Mouse (Mus musculus): ENCODE data around the gene Fkbp5. TPM values are rescaled to one million over a fixed set of nuclear protein-coding genes. Genes with fewer than 3 reads are reported as not detected.

The Fkbp5 gene
- polyA plus RNA-seq, 1 experiment from 2014 or later, result 22.0 TPM

GRCm38 (mm10) chr17:28548550-28548949 is 31.2 kb upstream of the Fkbp5 start:
- no peaks in the 10 kb centered on the region for H3K36me3 ChIP-seq (ENCODE audit: control insufficient read depth, insufficient read depth, low read length)
- H3K27ac ChIP-seq (ENCODE audit: low read length), result no peak overlapping the region
- H3K27me3 ChIP-seq (replicated peaks; ENCODE audit: control insufficient read depth, insufficient read depth, low read length), result no peaks in the 10 kb centered on the region
- H3K9me3 ChIP-seq (ENCODE audit: control insufficient read depth, low read length), result no peaks in the 10 kb centered on the region
- 63% methylated on average over 11 of the region's 11 CpGs for WGBS
- H3K4me2 ChIP-seq (ENCODE audit: low read depth, low read length), result no peak overlapping the region
- no peak for ATAC-seq
- H3K9ac ChIP-seq (ENCODE audit: low read depth, low read length), result no peak overlapping the region
- no peaks in the 10 kb centered on the region for H3K4me1 ChIP-seq (ENCODE audit: control insufficient read depth, insufficient read depth, low read length)
- H3K4me3 ChIP-seq (ENCODE audit: low read length), result no peak overlapping the region

DNA sequence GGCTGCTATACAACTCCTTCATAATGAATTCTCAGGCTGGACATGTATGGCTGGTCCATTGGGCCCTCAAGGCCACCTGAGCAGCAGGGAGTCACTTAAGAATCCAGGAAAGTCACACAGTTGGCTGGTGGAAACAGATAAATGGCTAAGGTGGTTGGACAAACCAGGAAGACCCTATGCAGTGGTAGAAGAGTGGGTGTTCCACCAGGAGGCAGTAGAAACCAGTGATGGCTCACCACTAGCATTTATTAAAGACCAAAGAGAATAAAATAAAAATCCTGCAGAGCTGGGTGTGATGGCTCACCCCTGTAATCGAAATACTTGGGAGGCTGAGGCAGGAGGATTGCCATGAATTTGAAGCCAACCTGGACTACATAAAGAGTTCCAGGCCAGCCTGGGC is 29.6 kb upstream of the Fkbp5 start:
- ATAC-seq, result no peak
- WGBS, result 83% methylated on average over 1 of the region's 1 CpGs
- no peak overlapping the region for H3K9ac ChIP-seq (ENCODE audit: low read depth, low read length)
- no peaks in the 10 kb centered on the region for H3K4me1 ChIP-seq (ENCODE audit: control insufficient read depth, insufficient read depth, low read length)
- H3K27ac ChIP-seq (ENCODE audit: low read length), result no peak overlapping the region
- H3K4me2 ChIP-seq (ENCODE audit: low read depth, low read length), result no peak overlapping the region
- no peaks in the 10 kb centered on the region for H3K36me3 ChIP-seq (ENCODE audit: control insufficient read depth, insufficient read depth, low read length)
- H3K4me3 ChIP-seq (ENCODE audit: low read length), result no peak overlapping the region
- H3K27me3 ChIP-seq (replicated peaks; ENCODE audit: control insufficient read depth, insufficient read depth, low read length), result no peaks in the 10 kb centered on the region
- no peaks in the 10 kb centered on the region for H3K9me3 ChIP-seq (ENCODE audit: control insufficient read depth, low read length)

GRCm38 (mm10) chr17:28537881-28538280 is 20.6 kb upstream of the Fkbp5 start:
- no peaks in the 10 kb centered on the region for H3K36me3 ChIP-seq (ENCODE audit: control insufficient read depth, insufficient read depth, low read length)
- no peak overlapping the region for H3K4me2 ChIP-seq (ENCODE audit: low read depth, low read length)
- no peak overlapping the region for H3K4me3 ChIP-seq (ENCODE audit: low read length)
- H3K9ac ChIP-seq (ENCODE audit: low read depth, low read length), result no peak overlapping the region
- peaks cover 4% of the 10 kb centered on the region; the same call in 1 of the 2 replicates for H3K9me3 ChIP-seq (ENCODE audit: control insufficient read depth, low read length)
- no peaks in the 10 kb centered on the region for H3K4me1 ChIP-seq (ENCODE audit: control insufficient read depth, insufficient read depth, low read length)
- no peak for ATAC-seq
- H3K27ac ChIP-seq (ENCODE audit: low read length), result no peak overlapping the region
- H3K27me3 ChIP-seq (replicated peaks; ENCODE audit: control insufficient read depth, insufficient read depth, low read length), result no peaks in the 10 kb centered on the region
- 46% methylated on average over 12 of the region's 12 CpGs for WGBS

- no peak overlapping the region for H3K9ac ChIP-seq (ENCODE audit: low read depth, low read length)
- no peak overlapping the region for H3K4me2 ChIP-seq (ENCODE audit: low read depth, low read length)
- H3K36me3 ChIP-seq (ENCODE audit: control insufficient read depth, insufficient read depth, low read length), result no peaks in the 10 kb centered on the region
- no peak overlapping the region for H3K4me3 ChIP-seq (ENCODE audit: low read length)
- 0 out of 2 replicates have a peak, but pooled peaks cover 3% of the 10 kb centered on the region for H3K4me1 ChIP-seq (ENCODE audit: control insufficient read depth, insufficient read depth, low read length)
- no peak for ATAC-seq
- no peak overlapping the region for H3K27ac ChIP-seq (ENCODE audit: low read length)
- no peaks in the 10 kb centered on the region for H3K9me3 ChIP-seq (ENCODE audit: control insufficient read depth, low read length)
- H3K27me3 ChIP-seq (replicated peaks; ENCODE audit: control insufficient read depth, insufficient read depth, low read length), result no peaks in the 10 kb centered on the region
- 84% methylated on average over 13 of the region's 13 CpGs for WGBS
These were observed 16.0 kb upstream of the Fkbp5 start for GRCm38 (mm10) chr17:28533327-28533726.

DNA sequence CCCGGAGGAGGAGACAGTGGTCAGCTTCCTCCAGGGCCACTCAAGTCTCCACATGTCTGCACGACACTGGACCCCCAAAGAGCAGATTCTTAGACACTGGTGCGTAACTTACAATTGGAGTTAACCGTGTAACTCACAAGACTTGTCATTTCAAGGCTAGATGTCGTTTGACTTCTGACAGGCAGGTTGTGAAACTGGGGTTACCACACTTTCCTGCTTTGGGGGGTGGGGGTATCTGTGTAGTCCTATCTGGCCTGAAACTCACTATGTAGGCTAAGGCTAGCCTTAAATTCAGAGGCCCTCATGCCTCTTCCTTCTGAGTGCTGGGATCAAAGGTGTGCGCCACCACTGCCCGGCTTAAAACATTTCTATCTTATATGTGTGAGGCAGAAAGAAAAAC is 15.2 kb upstream of the Fkbp5 start:
- Histone ChIP-seq H3K4me2 (ENCODE audit: low read depth, low read length) (no peak overlapping the region), H3K36me3 (ENCODE audit: control insufficient read depth, insufficient read depth, low read length) (no peaks in the 10 kb centered on the region), H3K4me3 (ENCODE audit: low read length) (no peak overlapping the region), H3K27ac (ENCODE audit: low read length) (no peak overlapping the region), H3K9ac (ENCODE audit: low read depth, low read length) (no peak overlapping the region), H3K4me1 (ENCODE audit: control insufficient read depth, insufficient read depth, low read length) (peaks cover 6% of the 10 kb centered on the region), H3K9me3 (ENCODE audit: control insufficient read depth, low read length) (no peaks in the 10 kb centered on the region), H3K27me3 (replicated peaks; ENCODE audit: control insufficient read depth, insufficient read depth, low read length) (no peaks in the 10 kb centered on the region)
- no peak for ATAC-seq
- WGBS, result 84% methylated on average over 7 of the region's 7 CpGs

GRCm38 (mm10) chr17:28531946-28532345 is 14.6 kb upstream of the Fkbp5 start:
- no peaks in the 10 kb centered on the region for H3K9me3 ChIP-seq (ENCODE audit: control insufficient read depth, low read length)
- no peaks in the 10 kb centered on the region for H3K36me3 ChIP-seq (ENCODE audit: control insufficient read depth, insufficient read depth, low read length)
- H3K4me2 ChIP-seq (ENCODE audit: low read depth, low read length), result no peak overlapping the region
- no peak overlapping the region for H3K4me3 ChIP-seq (ENCODE audit: low read length)
- 0 out of 2 replicates have a peak, but pooled peaks have one; percentile 50 for ATAC-seq
- H3K9ac ChIP-seq (ENCODE audit: low read depth, low read length), result no peak overlapping the region
- no peak overlapping the region for H3K27ac ChIP-seq (ENCODE audit: low read length)
- H3K4me1 ChIP-seq (ENCODE audit: control insufficient read depth, insufficient read depth, low read length), result peaks cover 12% of the 10 kb centered on the region
- H3K27me3 ChIP-seq (replicated peaks; ENCODE audit: control insufficient read depth, insufficient read depth, low read length), result no peaks in the 10 kb centered on the region
- 21% methylated on average over 18 of the region's 18 CpGs for WGBS

DNA sequence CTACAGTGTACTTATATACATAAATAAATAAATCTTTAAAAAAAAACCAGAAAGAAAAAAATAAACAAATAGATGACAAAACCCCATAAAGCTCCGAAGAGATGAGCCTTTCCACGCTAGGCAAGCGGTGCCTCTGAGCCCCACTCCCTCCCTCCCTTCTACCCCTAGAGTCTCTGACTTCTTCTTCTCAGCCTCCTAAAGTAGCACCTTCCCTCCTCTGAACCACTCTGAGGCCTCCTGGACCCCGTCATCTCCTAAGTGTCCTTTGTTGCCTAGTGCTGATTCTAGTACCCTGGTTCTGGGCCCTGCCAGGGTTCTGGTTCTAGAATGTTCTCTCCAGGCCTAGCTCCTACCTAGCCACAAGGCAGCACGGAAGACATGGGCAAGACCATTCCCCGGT is 13.2 kb upstream of the Fkbp5 start, which contains the start of gene Armc12:
Gene Armc12 (plus strand): TSS at position 301 of the 400 bp plus-strand sequence.
- peaks cover 12% of the 10 kb centered on the region for H3K4me1 ChIP-seq (ENCODE audit: control insufficient read depth, insufficient read depth, low read length)
- H3K36me3 ChIP-seq (ENCODE audit: control insufficient read depth, insufficient read depth, low read length), result no peaks in the 10 kb centered on the region
- H3K4me2 ChIP-seq (ENCODE audit: low read depth, low read length), result no peak within 1 kb of the TSS
- no peak within 1 kb of the TSS for H3K27ac ChIP-seq (ENCODE audit: low read length)
- H3K4me3 ChIP-seq (ENCODE audit: low read length), result no peak within 1 kb of the TSS
- H3K27me3 ChIP-seq (replicated peaks; ENCODE audit: control insufficient read depth, insufficient read depth, low read length), result no peaks in the 10 kb centered on the region
- H3K9ac ChIP-seq (ENCODE audit: low read depth, low read length), result no peak within 1 kb of the TSS
- no peaks in the 10 kb centered on the region for H3K9me3 ChIP-seq (ENCODE audit: control insufficient read depth, low read length)
- WGBS, result 85% methylated on average over 6 of the region's 6 CpGs
- no peak for ATAC-seq

DNA sequence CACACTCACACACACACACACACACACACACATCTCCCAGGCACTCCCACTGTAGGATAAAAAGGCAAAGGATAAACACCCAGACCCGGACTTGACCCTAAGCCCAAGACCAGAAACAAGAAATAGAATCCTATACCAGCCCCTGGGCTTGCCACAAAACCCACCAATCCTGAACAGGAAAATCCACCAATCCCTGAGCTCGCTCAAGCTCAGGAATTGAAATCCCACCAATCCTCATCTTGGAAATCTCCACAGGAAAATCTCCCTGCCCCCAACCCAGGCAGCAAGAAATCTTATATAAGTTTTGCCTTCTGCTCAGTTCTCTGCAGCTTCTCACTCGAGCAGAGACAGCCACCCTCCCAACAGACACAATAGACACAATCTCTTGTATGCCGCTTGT is 11.8 kb upstream of the Fkbp5 start:
- 71% methylated on average over 4 of the region's 4 CpGs for WGBS
- no peak for ATAC-seq
- no peaks in the 10 kb centered on the region for H3K27me3 ChIP-seq (replicated peaks; ENCODE audit: control insufficient read depth, insufficient read depth, low read length)
- H3K36me3 ChIP-seq (ENCODE audit: control insufficient read depth, insufficient read depth, low read length), result no peaks in the 10 kb centered on the region
- H3K4me3 ChIP-seq (ENCODE audit: low read length), result no peak overlapping the region
- no peaks in the 10 kb centered on the region for H3K9me3 ChIP-seq (ENCODE audit: control insufficient read depth, low read length)
- peaks cover 12% of the 10 kb centered on the region for H3K4me1 ChIP-seq (ENCODE audit: control insufficient read depth, insufficient read depth, low read length)
- no peak overlapping the region for H3K9ac ChIP-seq (ENCODE audit: low read depth, low read length)
- H3K27ac ChIP-seq (ENCODE audit: low read length), result no peak overlapping the region
- H3K4me2 ChIP-seq (ENCODE audit: low read depth, low read length), result no peak overlapping the region

- peak overlapping the region; percentile 37 for H3K4me2 ChIP-seq (ENCODE audit: low read depth, low read length)
- H3K27ac ChIP-seq (ENCODE audit: low read length), result no peak overlapping the region
- no peaks in the 10 kb centered on the region for H3K27me3 ChIP-seq (replicated peaks; ENCODE audit: control insufficient read depth, insufficient read depth, low read length)
- ATAC-seq, result peak; percentile 62
- no peak overlapping the region for H3K4me3 ChIP-seq (ENCODE audit: low read length)
- no peaks in the 10 kb centered on the region for H3K36me3 ChIP-seq (ENCODE audit: control insufficient read depth, insufficient read depth, low read length)
- no peaks in the 10 kb centered on the region for H3K9me3 ChIP-seq (ENCODE audit: control insufficient read depth, low read length)
- WGBS, result 4% methylated on average over 6 of the region's 6 CpGs
- 0 out of 2 replicates have a peak overlapping the region, but pooled peaks have one; percentile 20 for H3K9ac ChIP-seq (ENCODE audit: low read depth, low read length)
- H3K4me1 ChIP-seq (ENCODE audit: control insufficient read depth, insufficient read depth, low read length), result peaks cover 18% of the 10 kb centered on the region
These were observed 10.7 kb upstream of the Fkbp5 start for GRCm38 (mm10) chr17:28528043-28528351.

Measured in intestine, embryonic 16.5 days (tissue).